Mouse (Mus musculus): ENCODE data around the gene Clec12a. TPM values are rescaled to one million over a fixed set of nuclear protein-coding genes. Genes with fewer than 3 reads are reported as not detected.
A peak's percentile ranks its signal among the peaks of the same experiment; 100 is the strongest.

Clec12a gene
- polyA plus RNA-seq, 1 experiment from 2014 or later = 0.31 TPM

- Histone ChIP-seq H3K4me3 (ENCODE audit: low read depth, low read length) (no peak overlapping the region), H3K4me1 (ENCODE audit: control insufficient read depth, insufficient read depth, low read length) (no peaks in the 10 kb centered on the region), H3K4me2 (no peak overlapping the region), H3K9me3 (replicated peaks; ENCODE audit: control insufficient read depth, low read length) (no peaks in the 10 kb centered on the region), H3K27ac (ENCODE audit: low read depth, low read length) (no peak overlapping the region), H3K36me3 (ENCODE audit: control insufficient read depth, insufficient read depth, low read length) (no peaks in the 10 kb centered on the region), H3K27me3 (ENCODE audit: control insufficient read depth, insufficient read depth, low read length) (no peaks in the 10 kb centered on the region), H3K9ac (ENCODE audit: low read depth, low read length) (no peak overlapping the region)
- 67% methylated on average over 13 of the region's 13 CpGs for WGBS (ENCODE audit: insufficient replicate concordance)
- no peak for ATAC-seq (replicated peaks; ENCODE audit: insufficient number of reproducible peaks, low FRiP score, low TSS enrichment)
These were observed 15.8 kb upstream of the Clec12a start for GRCm38 (mm10) chr6:129326568-129327150.

DNA sequence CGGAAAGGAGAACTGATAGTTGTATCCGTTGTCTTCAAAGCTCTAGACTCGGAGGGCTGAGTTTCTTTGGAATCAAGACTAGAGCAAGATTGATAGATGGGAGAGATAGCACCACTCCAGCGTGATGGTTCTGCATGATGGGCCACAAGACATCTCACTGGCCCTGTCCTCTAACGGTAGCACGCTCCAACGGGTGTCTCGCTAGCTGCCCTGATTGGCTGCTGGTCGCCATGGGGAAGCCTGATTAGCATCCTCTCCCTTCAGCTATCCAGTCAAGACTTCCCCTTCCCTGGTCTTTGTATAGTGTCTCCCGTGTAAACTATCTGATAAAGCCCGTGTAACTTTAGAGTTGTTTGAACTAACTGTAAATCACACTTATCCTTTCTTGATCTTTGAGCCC, 10.9 kb upstream of the Clec12a start, which contains the start of gene 4922502D21Rik:
TSS of gene 4922502D21Rik (minus strand) at position 187 of the 400 bp plus-strand sequence.
- no peaks in the 10 kb centered on the region for H3K27me3 ChIP-seq (ENCODE audit: control insufficient read depth, insufficient read depth, low read length)
- H3K9ac ChIP-seq (ENCODE audit: low read depth, low read length) = no peak within 1 kb of the TSS
- no peaks in the 10 kb centered on the region for H3K36me3 ChIP-seq (ENCODE audit: control insufficient read depth, insufficient read depth, low read length)
- H3K27ac ChIP-seq (ENCODE audit: low read depth, low read length) = no peak within 1 kb of the TSS
- no peaks in the 10 kb centered on the region for H3K9me3 ChIP-seq (replicated peaks; ENCODE audit: control insufficient read depth, low read length)
- no peak for ATAC-seq (replicated peaks; ENCODE audit: insufficient number of reproducible peaks, low FRiP score, low TSS enrichment)
- no peak within 1 kb of the TSS for H3K4me2 ChIP-seq
- WGBS (ENCODE audit: insufficient replicate concordance) = 43% methylated on average over 11 of the region's 11 CpGs
- H3K4me3 ChIP-seq (ENCODE audit: low read depth, low read length) = no peak within 1 kb of the TSS
- no peaks in the 10 kb centered on the region for H3K4me1 ChIP-seq (ENCODE audit: control insufficient read depth, insufficient read depth, low read length)

GRCm38 (mm10) chr6:129333674-129334078, 8.8 kb upstream of the Clec12a start:
- ATAC-seq (replicated peaks; ENCODE audit: insufficient number of reproducible peaks, low FRiP score, low TSS enrichment) = no peak
- Histone ChIP-seq H3K9me3 (replicated peaks; ENCODE audit: control insufficient read depth, low read length) (no peaks in the 10 kb centered on the region), H3K27ac (ENCODE audit: low read depth, low read length) (no peak overlapping the region), H3K27me3 (ENCODE audit: control insufficient read depth, insufficient read depth, low read length) (no peaks in the 10 kb centered on the region), H3K9ac (ENCODE audit: low read depth, low read length) (no peak overlapping the region), H3K4me1 (ENCODE audit: control insufficient read depth, insufficient read depth, low read length) (no peaks in the 10 kb centered on the region), H3K4me2 (peak overlapping the region; percentile 34; the same call in 1 of the 2 replicates), H3K4me3 (ENCODE audit: low read depth, low read length) (no peak overlapping the region), H3K36me3 (ENCODE audit: control insufficient read depth, insufficient read depth, low read length) (no peaks in the 10 kb centered on the region)
- 29% methylated on average over 11 of the region's 11 CpGs for WGBS (ENCODE audit: insufficient replicate concordance)

- no peak for ATAC-seq (replicated peaks; ENCODE audit: insufficient number of reproducible peaks, low FRiP score, low TSS enrichment)
These were observed 4.7 kb upstream of the Clec12a start for GRCm38 (mm10) chr6:129337751-129338150.

GRCm38 (mm10) chr6:129344408-129344807, 1.9 kb downstream of the Clec12a start:
- 69% methylated on average over 3 of the region's 3 CpGs for WGBS (ENCODE audit: insufficient replicate concordance)
- Histone ChIP-seq H3K4me1 (ENCODE audit: control insufficient read depth, insufficient read depth, low read length) (no peaks in the 10 kb centered on the region), H3K9me3 (replicated peaks; ENCODE audit: control insufficient read depth, low read length) (no peaks in the 10 kb centered on the region), H3K36me3 (ENCODE audit: control insufficient read depth, insufficient read depth, low read length) (no peaks in the 10 kb centered on the region), H3K4me3 (ENCODE audit: low read depth, low read length) (no peak overlapping the region), H3K27ac (ENCODE audit: low read depth, low read length) (no peak overlapping the region), H3K9ac (ENCODE audit: low read depth, low read length) (no peak overlapping the region), H3K4me2 (no peak overlapping the region), H3K27me3 (ENCODE audit: control insufficient read depth, insufficient read depth, low read length) (no peaks in the 10 kb centered on the region)
- ATAC-seq (replicated peaks; ENCODE audit: insufficient number of reproducible peaks, low FRiP score, low TSS enrichment) = no peak

More at GRCm38 (mm10) chr6:129337751-129338150, 4.7 kb upstream of the Clec12a start:
- no peaks in the 10 kb centered on the region for H3K27me3 ChIP-seq (ENCODE audit: control insufficient read depth, insufficient read depth, low read length)
- H3K9me3 ChIP-seq (replicated peaks; ENCODE audit: control insufficient read depth, low read length) = no peaks in the 10 kb centered on the region
- H3K4me1 ChIP-seq (ENCODE audit: control insufficient read depth, insufficient read depth, low read length) = no peaks in the 10 kb centered on the region
- WGBS (ENCODE audit: insufficient replicate concordance) = 68% methylated on average over 1 of the region's 1 CpGs
- no peaks in the 10 kb centered on the region for H3K36me3 ChIP-seq (ENCODE audit: control insufficient read depth, insufficient read depth, low read length)
- no peak overlapping the region for H3K27ac ChIP-seq (ENCODE audit: low read depth, low read length)
- H3K4me2 ChIP-seq = no peak overlapping the region
- H3K4me3 ChIP-seq (ENCODE audit: low read depth, low read length) = no peak overlapping the region
- no peak overlapping the region for H3K9ac ChIP-seq (ENCODE audit: low read depth, low read length)

DNA sequence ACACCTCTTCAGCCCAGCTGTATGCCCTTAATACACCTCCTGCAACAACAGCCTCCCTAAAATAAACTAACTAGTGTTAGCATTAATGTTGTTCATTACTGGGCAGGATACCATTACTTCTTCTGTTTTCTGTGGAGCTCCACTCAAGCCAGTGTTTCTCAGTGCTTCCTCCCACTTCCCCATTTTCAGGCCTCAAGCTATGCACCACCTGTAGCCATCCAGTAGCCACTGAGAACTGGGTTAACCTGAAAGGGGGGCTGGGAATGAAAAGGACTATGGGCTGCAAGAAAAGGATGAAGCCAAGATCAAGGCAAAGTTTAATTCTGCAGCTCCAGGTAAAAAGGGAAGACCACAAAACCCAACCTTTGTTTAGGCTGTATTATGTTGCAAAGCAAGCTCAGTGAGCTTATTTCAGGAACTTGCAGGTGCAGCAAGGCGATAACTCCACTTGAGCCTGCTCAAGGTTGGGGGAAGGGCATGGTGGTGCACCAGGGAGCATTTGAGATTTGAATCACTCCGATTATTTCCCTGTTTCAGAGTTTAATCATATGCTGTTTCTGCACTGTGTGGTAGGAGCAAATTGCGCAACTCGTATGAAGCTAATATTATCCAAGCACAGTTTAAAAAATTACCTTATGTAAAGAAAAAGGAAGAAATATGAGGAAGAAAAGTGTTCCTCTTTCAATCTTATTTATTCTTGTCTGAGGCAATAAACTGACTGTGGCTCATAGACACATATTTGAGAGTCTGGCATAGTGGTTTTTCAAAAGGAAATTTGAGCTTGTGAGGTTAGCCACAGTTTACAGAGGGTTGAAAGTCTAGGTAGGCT, 7.2 kb downstream of the Clec12a start:
- Histone ChIP-seq H3K27ac (ENCODE audit: low read depth, low read length) (no peak overlapping the region), H3K9ac (ENCODE audit: low read depth, low read length) (no peak overlapping the region), H3K4me1 (ENCODE audit: control insufficient read depth, insufficient read depth, low read length) (no peaks in the 10 kb centered on the region), H3K9me3 (replicated peaks; ENCODE audit: control insufficient read depth, low read length) (no peaks in the 10 kb centered on the region), H3K27me3 (ENCODE audit: control insufficient read depth, insufficient read depth, low read length) (no peaks in the 10 kb centered on the region), H3K36me3 (ENCODE audit: control insufficient read depth, insufficient read depth, low read length) (no peaks in the 10 kb centered on the region), H3K4me3 (ENCODE audit: low read depth, low read length) (no peak overlapping the region), H3K4me2 (no peak overlapping the region)
- no peak for ATAC-seq (replicated peaks; ENCODE audit: insufficient number of reproducible peaks, low FRiP score, low TSS enrichment)
- 58% methylated on average over 4 of the region's 4 CpGs for WGBS (ENCODE audit: insufficient replicate concordance)

DNA sequence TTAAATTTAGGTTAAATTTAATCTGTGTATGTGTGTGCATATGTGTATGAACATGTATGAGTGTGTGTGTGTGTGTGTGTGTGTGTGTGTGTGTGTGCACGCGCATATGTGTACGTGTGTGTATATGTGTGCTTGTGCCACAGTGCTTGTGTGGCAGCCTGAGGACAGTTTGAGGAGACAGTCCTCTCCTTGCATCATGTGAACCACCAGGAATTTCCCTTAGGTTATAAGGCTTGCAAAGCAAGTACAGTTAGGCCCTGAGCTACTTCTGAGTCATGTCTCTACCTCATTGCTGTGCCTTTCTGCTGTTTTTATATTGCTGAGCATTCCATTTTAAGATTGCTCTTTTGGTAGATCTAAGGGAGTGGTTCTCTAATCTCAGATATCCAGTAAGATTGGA, 8.6 kb downstream of the Clec12a start:
- Histone ChIP-seq H3K4me3 (ENCODE audit: low read depth, low read length) (no peak overlapping the region), H3K4me2 (no peak overlapping the region), H3K36me3 (ENCODE audit: control insufficient read depth, insufficient read depth, low read length) (no peaks in the 10 kb centered on the region), H3K9me3 (replicated peaks; ENCODE audit: control insufficient read depth, low read length) (no peaks in the 10 kb centered on the region), H3K4me1 (ENCODE audit: control insufficient read depth, insufficient read depth, low read length) (no peaks in the 10 kb centered on the region), H3K27ac (ENCODE audit: low read depth, low read length) (no peak overlapping the region), H3K27me3 (ENCODE audit: control insufficient read depth, insufficient read depth, low read length) (no peaks in the 10 kb centered on the region), H3K9ac (ENCODE audit: low read depth, low read length) (no peak overlapping the region)
- WGBS (ENCODE audit: insufficient replicate concordance) = 90% methylated on average over 3 of the region's 3 CpGs
- ATAC-seq (replicated peaks; ENCODE audit: insufficient number of reproducible peaks, low FRiP score, low TSS enrichment) = no peak

DNA sequence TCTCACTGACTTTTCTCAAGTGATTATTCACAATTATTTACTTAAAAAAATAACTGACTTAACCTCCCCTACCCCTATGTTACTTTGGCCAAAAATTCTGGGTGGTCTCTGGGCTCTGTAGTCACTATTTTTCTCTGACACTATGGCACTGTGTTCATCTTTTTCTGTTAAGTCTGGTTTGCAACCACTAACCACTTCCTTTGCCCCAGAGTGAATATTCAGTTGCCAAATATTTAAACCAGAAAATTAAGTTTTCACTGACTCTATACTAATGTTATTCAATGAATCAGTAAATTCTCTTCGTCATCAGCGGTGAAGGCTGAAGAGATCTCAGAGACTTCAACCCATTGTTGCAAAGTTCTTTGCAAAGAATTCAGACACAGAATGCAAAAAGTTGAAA, 13.3 kb downstream of the Clec12a start:
- WGBS (ENCODE audit: insufficient replicate concordance) = 88% methylated on average over 2 of the region's 2 CpGs
- H3K4me3 ChIP-seq (ENCODE audit: low read depth, low read length) = no peak overlapping the region
- H3K36me3 ChIP-seq (ENCODE audit: control insufficient read depth, insufficient read depth, low read length) = no peaks in the 10 kb centered on the region
- no peaks in the 10 kb centered on the region for H3K9me3 ChIP-seq (replicated peaks; ENCODE audit: control insufficient read depth, low read length)
- H3K9ac ChIP-seq (ENCODE audit: low read depth, low read length) = no peak overlapping the region
- no peaks in the 10 kb centered on the region for H3K27me3 ChIP-seq (ENCODE audit: control insufficient read depth, insufficient read depth, low read length)
- no peak for ATAC-seq (replicated peaks; ENCODE audit: insufficient number of reproducible peaks, low FRiP score, low TSS enrichment)
- no peak overlapping the region for H3K4me2 ChIP-seq
- H3K27ac ChIP-seq (ENCODE audit: low read depth, low read length) = no peak overlapping the region
- no peaks in the 10 kb centered on the region for H3K4me1 ChIP-seq (ENCODE audit: control insufficient read depth, insufficient read depth, low read length)

GRCm38 (mm10) chr6:129356430-129356829, 13.9 kb downstream of the Clec12a start:
- no peaks in the 10 kb centered on the region for H3K4me1 ChIP-seq (ENCODE audit: control insufficient read depth, insufficient read depth, low read length)
- no peaks in the 10 kb centered on the region for H3K9me3 ChIP-seq (replicated peaks; ENCODE audit: control insufficient read depth, low read length)
- H3K27me3 ChIP-seq (ENCODE audit: control insufficient read depth, insufficient read depth, low read length) = no peaks in the 10 kb centered on the region
- no peaks in the 10 kb centered on the region for H3K36me3 ChIP-seq (ENCODE audit: control insufficient read depth, insufficient read depth, low read length)
- no peak overlapping the region for H3K9ac ChIP-seq (ENCODE audit: low read depth, low read length)
- H3K4me3 ChIP-seq (ENCODE audit: low read depth, low read length) = no peak overlapping the region
- ATAC-seq (replicated peaks; ENCODE audit: insufficient number of reproducible peaks, low FRiP score, low TSS enrichment) = no peak
- H3K27ac ChIP-seq (ENCODE audit: low read depth, low read length) = no peak overlapping the region
- no peak overlapping the region for H3K4me2 ChIP-seq
